Mouse (Mus musculus) heart, adult 11 months (tissue): ENCODE results near the gene March4.

Experiments used
- DNase-seq: peaks from one replicate; pipeline ENCODE4 v3.0.0; 2022

The March4 gene

GRCm38 (mm10) chr1:72536611-72537351 is at the start of gene March4:
TSS of gene March4 (minus strand) at chr1:72536930.
- DNase-seq, result peak; percentile 88

GRCm38 (mm10) chr1:72585971-72586875 is 49.5 kb upstream of the March4 start:
- peak; percentile 70 for DNase-seq

- DNase-seq, result peak; percentile 80
Measured at GRCm38 (mm10) chr1:72583906-72584305, 47.2 kb upstream of the March4 start.

- peak; percentile 100 for DNase-seq
Measured at GRCm38 (mm10) chr1:72582947-72583731, 46.4 kb upstream of the March4 start, which contains the start of gene Smarcal1. TSS of gene Smarcal1 (plus strand) at chr1:72583251.

- DNase-seq, result no peak
Measured at GRCm38 (mm10) chr1:72578806-72579205, 42.1 kb upstream of the March4 start.

GRCm38 (mm10) chr1:72578351-72578750 is 41.6 kb upstream of the March4 start:
- peak; percentile 56 for DNase-seq

GRCm38 (mm10) chr1:72577481-72577922 is 40.8 kb upstream of the March4 start:
- DNase-seq, result peak; percentile 82

GRCm38 (mm10) chr1:72575121-72575520 is 38.4 kb upstream of the March4 start:
- DNase-seq, result peak; percentile 41

- DNase-seq, result peak; percentile 57
Measured at GRCm38 (mm10) chr1:72574608-72575007, 37.9 kb upstream of the March4 start.

- peak; percentile 17 for DNase-seq
Measured at GRCm38 (mm10) chr1:72574047-72574446, 37.3 kb upstream of the March4 start.

GRCm38 (mm10) chr1:72568725-72569124 is 32.0 kb upstream of the March4 start:
- DNase-seq, result peak; percentile 66

GRCm38 (mm10) chr1:72567056-72567455 is 30.3 kb upstream of the March4 start:
- peak; percentile 69 for DNase-seq

GRCm38 (mm10) chr1:72564334-72564962 is 27.7 kb upstream of the March4 start:
- DNase-seq, result peak; percentile 68

- DNase-seq, result peak; percentile 74
Measured at GRCm38 (mm10) chr1:72558625-72559024, 21.9 kb upstream of the March4 start.

- no peak for DNase-seq
Measured at GRCm38 (mm10) chr1:72556471-72556870, 19.7 kb upstream of the March4 start.

- DNase-seq, result no peak
Measured at GRCm38 (mm10) chr1:72550317-72550716, 13.6 kb upstream of the March4 start.

GRCm38 (mm10) chr1:72538266-72538665 is 1.5 kb upstream of the March4 start:
- DNase-seq, result no peak

- peak; percentile 70 for DNase-seq
Measured at GRCm38 (mm10) chr1:72535725-72536571, 782 bp downstream of the March4 start.

- no peak for DNase-seq
Measured at GRCm38 (mm10) chr1:72533439-72533838, 3.3 kb downstream of the March4 start.

- DNase-seq, result peak; percentile 36
Measured at GRCm38 (mm10) chr1:72532926-72533325, 3.8 kb downstream of the March4 start.

- peak; percentile 53 for DNase-seq
Measured at GRCm38 (mm10) chr1:72530516-72531196, 6.1 kb downstream of the March4 start.
